Mouse (Mus musculus) erythroblast, embryonic 14.5 days (primary cell): ENCODE data around the gene 4921517D22Rik.

Experiments
- GATA1 ChIP-seq: IDR thresholded peaks from 2 replicates; pipeline ENCODE4 v1.6.1; 2012; ENCODE audit warnings: low read length, inconsistent platforms, mixed read lengths
- TAL1 ChIP-seq: IDR thresholded peaks from 3 replicates; pipeline ENCODE4 v1.6.1; 2012; ENCODE audit warnings: low read length, inconsistent platforms, mixed read lengths

DNA sequence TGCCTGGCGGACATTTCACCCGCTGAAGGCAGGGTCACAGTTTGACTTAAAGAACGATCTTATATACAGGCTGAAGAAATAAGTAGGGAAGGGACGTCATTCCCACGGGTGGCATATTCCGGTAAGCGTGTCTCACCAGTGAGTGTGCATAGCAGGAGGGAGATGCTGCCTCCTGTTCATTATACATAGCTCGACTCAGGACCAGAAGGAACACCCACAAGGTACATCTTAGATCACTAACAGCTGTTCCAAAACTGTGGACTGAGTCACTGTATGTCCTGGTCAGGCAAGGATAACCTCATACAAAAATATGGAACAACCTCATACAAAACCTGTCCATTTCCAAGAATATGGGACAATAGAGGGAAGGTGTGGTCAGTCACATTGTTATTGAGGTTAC is 5.2 kb upstream of the 4921517D22Rik start:
- no peak for TF ChIP-seq GATA1
- TF ChIP-seq TAL1 = no peak
